Mouse (Mus musculus): ENCODE data around the gene Stoml3. TPM values are rescaled to one million over a fixed set of nuclear protein-coding genes. Genes with fewer than 3 reads are reported as not detected.

Stoml3 gene
- polyA plus RNA-seq, 1 experiment from 2014 or later: not detected

DNA sequence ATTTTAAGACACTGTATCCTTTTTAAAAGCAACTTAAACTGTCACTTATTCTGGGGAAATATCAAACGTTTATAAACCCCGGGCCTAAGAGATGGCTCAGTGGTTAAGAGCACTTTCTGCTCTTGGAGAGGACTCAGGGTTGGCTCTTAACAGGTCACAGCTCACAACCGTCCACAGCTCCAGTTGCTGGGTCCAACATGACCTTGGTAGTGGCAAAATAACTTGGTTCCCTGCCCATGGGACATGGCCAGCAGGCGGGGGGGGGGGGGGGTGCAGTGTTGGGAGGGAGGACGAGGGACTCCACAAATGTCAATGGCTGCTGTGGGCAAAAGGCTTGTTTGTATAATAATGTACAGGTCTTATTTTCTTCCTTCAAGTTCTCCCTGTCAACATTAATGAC, 21.1 kb upstream of the Stoml3 start:
- WGBS: 85% methylated on average over 5 of the region's 5 CpGs
- no peaks in the 10 kb centered on the region for H3K9me3 ChIP-seq (replicated peaks; ENCODE audit: control insufficient read depth, low read length)
- H3K27ac ChIP-seq (ENCODE audit: low read depth, low read length): no peak overlapping the region

DNA sequence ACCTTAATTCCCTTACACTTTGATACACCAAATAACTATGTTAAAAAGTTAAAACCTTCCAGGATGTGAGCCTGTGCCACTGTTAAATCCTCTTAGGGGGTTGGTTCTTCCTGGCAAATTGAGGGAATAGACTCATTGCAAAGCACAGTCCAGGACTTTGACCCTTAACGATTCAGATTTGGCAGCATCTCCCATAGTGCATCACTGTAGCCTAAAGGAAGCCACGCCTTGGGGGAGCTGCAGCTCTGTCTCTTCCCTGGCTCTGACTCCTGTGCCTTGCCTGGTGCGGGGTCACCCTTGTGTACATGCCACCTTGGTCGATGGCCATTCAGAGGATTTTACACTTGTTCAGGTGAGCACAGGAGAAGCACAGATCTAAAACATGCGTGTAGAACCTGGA, 18.8 kb upstream of the Stoml3 start:
- Histone ChIP-seq H3K4me1 (ENCODE audit: control insufficient read depth, insufficient read depth, low read length) (peaks cover 20% of the 10 kb centered on the region), H3K27me3 (replicated peaks; ENCODE audit: control insufficient read depth, insufficient read depth, low read length) (no peaks in the 10 kb centered on the region), H3K4me3 (ENCODE audit: low read depth, low read length) (no peak overlapping the region), H3K9ac (ENCODE audit: low read length) (no peak overlapping the region), H3K27ac (ENCODE audit: low read depth, low read length) (no peak overlapping the region), H3K36me3 (ENCODE audit: control insufficient read depth, insufficient read depth, low read length) (peaks cover 49% of the 10 kb centered on the region), H3K9me3 (replicated peaks; ENCODE audit: control insufficient read depth, low read length) (no peaks in the 10 kb centered on the region), H3K4me2 (ENCODE audit: low read length) (no peak overlapping the region)
- ATAC-seq (no peak), DNase-seq (ENCODE audit: low spot score) (no peak)
- WGBS: 87% methylated on average over 5 of the region's 5 CpGs

More for the DNA sequence above, 21.1 kb upstream of the Stoml3 start:
- no peak overlapping the region for H3K9ac ChIP-seq (ENCODE audit: low read length)
- no peak for ATAC-seq
- DNase-seq (ENCODE audit: low spot score): no peak
- H3K4me2 ChIP-seq (ENCODE audit: low read length): no peak overlapping the region
- H3K36me3 ChIP-seq (ENCODE audit: control insufficient read depth, insufficient read depth, low read length): peaks cover 26% of the 10 kb centered on the region
- peaks cover 22% of the 10 kb centered on the region for H3K4me1 ChIP-seq (ENCODE audit: control insufficient read depth, insufficient read depth, low read length)
- H3K27me3 ChIP-seq (replicated peaks; ENCODE audit: control insufficient read depth, insufficient read depth, low read length): no peaks in the 10 kb centered on the region
- H3K4me3 ChIP-seq (ENCODE audit: low read depth, low read length): no peak overlapping the region

DNA sequence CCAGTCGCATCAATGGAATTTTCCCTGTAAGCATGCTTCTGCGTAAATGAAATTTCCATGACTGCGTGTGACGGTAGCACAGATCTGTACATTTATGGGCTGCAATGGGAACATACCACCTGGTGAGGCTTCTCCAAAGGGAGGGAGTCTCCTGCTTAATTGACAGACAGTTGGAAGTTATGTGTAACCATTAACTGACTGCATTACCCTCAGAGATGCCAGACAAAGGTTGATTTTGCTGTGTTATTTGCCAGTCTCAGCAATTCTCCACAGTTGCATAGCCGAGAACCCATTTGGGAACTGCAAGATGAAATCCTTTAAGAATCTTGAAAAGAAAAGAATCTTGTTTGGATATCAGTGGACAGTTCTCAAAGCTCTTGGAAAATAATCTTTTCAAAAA, 16.4 kb upstream of the Stoml3 start:
- no peaks in the 10 kb centered on the region for H3K9me3 ChIP-seq (replicated peaks; ENCODE audit: control insufficient read depth, low read length)
- no peak overlapping the region for H3K4me3 ChIP-seq (ENCODE audit: low read depth, low read length)
- no peaks in the 10 kb centered on the region for H3K27me3 ChIP-seq (replicated peaks; ENCODE audit: control insufficient read depth, insufficient read depth, low read length)
- no peak overlapping the region for H3K27ac ChIP-seq (ENCODE audit: low read depth, low read length)
- no peak overlapping the region for H3K4me2 ChIP-seq (ENCODE audit: low read length)
- ATAC-seq: no peak
- H3K36me3 ChIP-seq (ENCODE audit: control insufficient read depth, insufficient read depth, low read length): peaks cover 71% of the 10 kb centered on the region
- DNase-seq (ENCODE audit: low spot score): no peak
- 97% methylated on average over 5 of the region's 5 CpGs for WGBS
- H3K9ac ChIP-seq (ENCODE audit: low read length): no peak overlapping the region
- H3K4me1 ChIP-seq (ENCODE audit: control insufficient read depth, insufficient read depth, low read length): peaks cover 2% of the 10 kb centered on the region; the same call in 1 of the 2 replicates

DNA sequence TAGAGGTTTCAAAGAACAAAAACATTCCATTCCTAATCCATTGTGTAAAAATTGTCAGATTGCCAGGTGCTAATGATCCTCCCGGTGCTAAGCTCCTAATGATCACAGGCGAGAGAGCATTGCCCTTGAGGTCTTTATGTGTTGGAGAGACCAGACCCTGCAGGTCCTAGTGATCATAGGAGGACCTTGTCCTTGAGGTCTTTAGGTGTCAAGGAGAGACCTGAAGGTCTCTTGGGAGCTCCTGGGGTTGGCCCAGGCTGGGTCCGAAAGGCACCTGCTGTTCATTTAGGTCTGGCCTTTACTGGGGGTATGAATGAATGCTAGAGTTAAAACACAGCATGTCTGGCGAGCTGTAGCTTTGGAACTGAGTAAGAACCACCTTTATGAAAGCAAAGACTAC, 14.3 kb upstream of the Stoml3 start:
- no peak overlapping the region for H3K27ac ChIP-seq (ENCODE audit: low read depth, low read length)
- no peaks in the 10 kb centered on the region for H3K9me3 ChIP-seq (replicated peaks; ENCODE audit: control insufficient read depth, low read length)
- no peak overlapping the region for H3K4me3 ChIP-seq (ENCODE audit: low read depth, low read length)
- H3K36me3 ChIP-seq (ENCODE audit: control insufficient read depth, insufficient read depth, low read length): peaks cover 92% of the 10 kb centered on the region
- WGBS: 56% methylated on average over 4 of the region's 4 CpGs
- DNase-seq (ENCODE audit: low spot score): no peak
- H3K9ac ChIP-seq (ENCODE audit: low read length): no peak overlapping the region
- no peak overlapping the region for H3K4me2 ChIP-seq (ENCODE audit: low read length)
- no peaks in the 10 kb centered on the region for H3K4me1 ChIP-seq (ENCODE audit: control insufficient read depth, insufficient read depth, low read length)
- no peak for ATAC-seq
- no peaks in the 10 kb centered on the region for H3K27me3 ChIP-seq (replicated peaks; ENCODE audit: control insufficient read depth, insufficient read depth, low read length)

DNA sequence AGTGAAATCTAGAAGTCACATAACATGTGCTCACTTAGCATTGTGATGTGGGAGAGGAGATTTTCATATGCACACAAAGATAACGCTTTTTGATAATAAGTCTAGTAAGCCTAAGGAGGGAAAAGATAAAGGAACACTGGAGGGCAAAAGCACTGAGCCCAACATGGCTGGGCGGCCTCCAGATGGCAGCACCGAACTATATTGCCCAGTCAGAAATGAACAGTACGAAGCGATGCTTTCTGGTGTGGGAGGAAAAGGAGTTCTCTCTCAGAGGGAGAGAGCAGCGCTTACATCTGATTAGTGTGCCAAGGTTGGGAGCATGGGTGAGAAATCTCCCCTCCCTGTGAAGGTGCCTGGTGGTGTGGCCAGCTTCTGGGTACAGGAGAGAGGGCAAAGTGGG, 12.6 kb upstream of the Stoml3 start:
- no peaks in the 10 kb centered on the region for H3K9me3 ChIP-seq (replicated peaks; ENCODE audit: control insufficient read depth, low read length)
- peak; percentile 65; the same call in 1 of the 2 replicates for ATAC-seq

DNA sequence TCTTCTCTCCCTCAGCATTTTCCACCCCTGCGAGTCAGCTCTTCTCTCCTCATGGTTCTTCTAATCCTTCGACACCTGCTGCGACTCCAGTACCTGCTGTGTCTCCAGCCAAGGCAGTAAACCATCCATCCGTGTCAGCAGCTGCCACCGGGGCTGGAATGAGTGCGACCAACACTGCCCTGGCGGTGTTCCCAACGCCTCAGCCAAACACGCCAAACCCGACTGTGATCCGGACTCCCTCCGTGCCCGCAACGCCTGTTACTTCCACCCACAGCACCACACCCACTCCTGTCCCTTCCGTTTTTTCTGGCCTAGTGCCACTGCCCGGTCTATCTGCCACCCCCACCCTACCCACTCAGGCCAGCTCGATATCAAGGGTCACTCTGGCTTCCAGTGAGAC, 11.0 kb upstream of the Stoml3 start:
- no peaks in the 10 kb centered on the region for H3K9me3 ChIP-seq (replicated peaks; ENCODE audit: control insufficient read depth, low read length)
- ATAC-seq (no peak), DNase-seq (ENCODE audit: low spot score) (no peak)
- H3K9ac ChIP-seq (ENCODE audit: low read length): no peak overlapping the region
- no peak overlapping the region for H3K27ac ChIP-seq (ENCODE audit: low read depth, low read length)
- WGBS: 90% methylated on average over 17 of the region's 17 CpGs
- no peak overlapping the region for H3K4me2 ChIP-seq (ENCODE audit: low read length)
- no peaks in the 10 kb centered on the region for H3K4me1 ChIP-seq (ENCODE audit: control insufficient read depth, insufficient read depth, low read length)
- H3K4me3 ChIP-seq (ENCODE audit: low read depth, low read length): no peak overlapping the region
- H3K27me3 ChIP-seq (replicated peaks; ENCODE audit: control insufficient read depth, insufficient read depth, low read length): no peaks in the 10 kb centered on the region
- H3K36me3 ChIP-seq (ENCODE audit: control insufficient read depth, insufficient read depth, low read length): peaks cover 93% of the 10 kb centered on the region

More for the DNA sequence above, 12.6 kb upstream of the Stoml3 start:
- Histone ChIP-seq H3K4me3 (ENCODE audit: low read depth, low read length) (no peak overlapping the region), H3K27ac (ENCODE audit: low read depth, low read length) (no peak overlapping the region), H3K36me3 (ENCODE audit: control insufficient read depth, insufficient read depth, low read length) (peaks cover 95% of the 10 kb centered on the region), H3K27me3 (replicated peaks; ENCODE audit: control insufficient read depth, insufficient read depth, low read length) (no peaks in the 10 kb centered on the region), H3K4me1 (ENCODE audit: control insufficient read depth, insufficient read depth, low read length) (no peaks in the 10 kb centered on the region), H3K9ac (ENCODE audit: low read length) (no peak overlapping the region), H3K4me2 (ENCODE audit: low read length) (no peak overlapping the region)
- peak; percentile 68 for DNase-seq (ENCODE audit: low spot score)
- WGBS: 61% methylated on average over 6 of the region's 6 CpGs

DNA sequence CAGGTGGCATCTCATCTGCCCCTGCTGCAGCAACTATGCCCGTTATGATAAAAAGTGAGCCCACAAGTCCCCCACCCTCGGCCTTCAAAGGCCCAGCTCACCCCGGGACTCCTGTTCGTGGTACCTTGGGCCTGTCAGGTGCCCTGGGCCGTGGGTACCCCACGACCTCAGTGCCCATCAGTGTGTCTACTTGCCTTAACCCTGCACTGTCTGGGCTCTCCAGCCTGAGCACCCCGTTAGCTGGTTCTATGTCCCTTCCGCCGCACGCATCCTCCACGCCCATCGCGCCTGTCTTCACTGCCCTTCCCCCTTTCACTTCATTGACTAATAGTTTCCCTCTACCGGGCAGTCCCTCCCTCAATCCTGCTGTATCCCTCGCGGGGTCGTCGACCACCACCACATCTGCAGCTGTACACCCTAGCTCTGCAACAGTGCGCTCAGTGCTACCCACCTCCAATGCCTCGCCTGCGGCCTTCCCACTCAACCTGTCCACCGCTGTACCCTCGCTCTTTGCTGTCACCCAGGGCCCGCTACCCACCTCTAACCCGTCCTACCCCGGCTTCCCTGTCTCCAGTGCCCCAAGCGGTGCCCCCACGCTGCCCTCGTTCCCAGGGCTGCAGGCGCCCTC, 9.9 kb upstream of the Stoml3 start:
- no peaks in the 10 kb centered on the region for H3K4me1 ChIP-seq (ENCODE audit: control insufficient read depth, insufficient read depth, low read length)
- H3K27me3 ChIP-seq (replicated peaks; ENCODE audit: control insufficient read depth, insufficient read depth, low read length): no peaks in the 10 kb centered on the region
- WGBS: 97% methylated on average over 30 of the region's 30 CpGs
- no peaks in the 10 kb centered on the region for H3K9me3 ChIP-seq (replicated peaks; ENCODE audit: control insufficient read depth, low read length)
- ATAC-seq: no peak; the same call in 1 of the 2 replicates
- H3K36me3 ChIP-seq (ENCODE audit: control insufficient read depth, insufficient read depth, low read length): peaks cover 88% of the 10 kb centered on the region
- DNase-seq (ENCODE audit: low spot score): no peak
- no peak overlapping the region for H3K4me2 ChIP-seq (ENCODE audit: low read length)
- H3K4me3 ChIP-seq (ENCODE audit: low read depth, low read length): no peak overlapping the region
- no peak overlapping the region for H3K9ac ChIP-seq (ENCODE audit: low read length)
- H3K27ac ChIP-seq (ENCODE audit: low read depth, low read length): no peak overlapping the region

DNA sequence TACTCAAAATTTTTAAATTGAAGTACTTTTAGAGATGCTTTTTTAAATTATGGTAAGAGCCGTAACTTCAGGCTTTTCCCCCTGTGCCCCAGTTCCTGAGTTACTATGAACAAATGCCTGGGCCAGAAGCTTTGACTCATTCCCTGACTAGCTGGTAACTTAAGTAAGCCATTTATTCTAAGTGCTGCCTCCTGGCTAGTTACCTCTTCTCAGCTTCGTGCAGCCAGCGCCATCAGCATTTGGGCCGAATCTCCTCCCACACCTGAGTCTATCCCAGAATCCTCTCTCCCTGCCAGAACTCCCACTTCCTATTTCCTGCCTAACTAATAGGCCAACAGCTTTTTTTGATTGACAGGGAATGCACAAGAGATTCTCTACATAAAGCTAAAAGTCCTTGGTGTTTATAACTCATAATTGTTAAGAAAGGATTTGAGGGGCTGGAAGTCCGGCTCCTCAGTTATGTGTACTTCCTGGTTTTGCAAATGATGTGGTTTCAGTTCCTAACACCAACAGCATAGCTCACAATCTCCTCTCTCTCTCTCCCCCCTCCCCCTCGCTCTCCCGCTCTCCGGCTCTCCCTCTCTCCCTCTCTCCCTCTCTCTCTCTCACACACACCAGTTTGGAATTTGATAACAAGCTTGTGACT, 4.9 kb upstream of the Stoml3 start:
- H3K27me3 ChIP-seq (replicated peaks; ENCODE audit: control insufficient read depth, insufficient read depth, low read length): no peaks in the 10 kb centered on the region
- H3K4me1 ChIP-seq (ENCODE audit: control insufficient read depth, insufficient read depth, low read length): no peaks in the 10 kb centered on the region
- WGBS: 89% methylated on average over 8 of the region's 8 CpGs
- no peak overlapping the region for H3K27ac ChIP-seq (ENCODE audit: low read depth, low read length)
- H3K36me3 ChIP-seq (ENCODE audit: control insufficient read depth, insufficient read depth, low read length): peaks cover 43% of the 10 kb centered on the region
- H3K9ac ChIP-seq (ENCODE audit: low read length): no peak overlapping the region
- no peak overlapping the region for H3K4me3 ChIP-seq (ENCODE audit: low read depth, low read length)
- H3K9me3 ChIP-seq (replicated peaks; ENCODE audit: control insufficient read depth, low read length): no peaks in the 10 kb centered on the region
- DNase-seq (ENCODE audit: low spot score) (no peak), ATAC-seq (no peak)
- H3K4me2 ChIP-seq (ENCODE audit: low read length): no peak overlapping the region

DNA sequence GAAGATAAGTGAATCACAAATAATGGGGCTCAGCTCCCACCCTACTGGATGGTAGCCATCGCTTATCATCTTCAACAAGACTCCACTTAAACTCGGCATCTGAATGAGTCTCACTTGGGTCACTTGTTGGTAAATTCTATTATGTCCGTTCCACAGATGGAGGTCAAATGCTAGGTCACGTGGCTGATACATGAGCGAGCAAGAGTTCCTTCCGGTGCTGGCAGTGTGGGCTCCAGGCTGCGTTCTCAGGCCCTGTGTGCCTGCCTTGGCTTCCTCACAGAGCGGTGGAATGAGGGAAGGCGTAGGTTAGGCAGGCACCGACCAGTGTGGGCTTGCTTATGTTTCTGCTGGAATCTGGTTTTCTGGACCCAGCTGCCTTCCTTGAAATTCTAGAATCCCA, 1.9 kb upstream of the Stoml3 start:
- Histone ChIP-seq H3K27me3 (replicated peaks; ENCODE audit: control insufficient read depth, insufficient read depth, low read length) (no peaks in the 10 kb centered on the region), H3K9ac (ENCODE audit: low read length) (no peak overlapping the region)
- 89% methylated on average over 10 of the region's 10 CpGs for WGBS

More for the DNA sequence above, 1.9 kb upstream of the Stoml3 start:
- Histone ChIP-seq H3K9me3 (replicated peaks; ENCODE audit: control insufficient read depth, low read length) (no peaks in the 10 kb centered on the region), H3K4me3 (ENCODE audit: low read depth, low read length) (no peak overlapping the region), H3K4me1 (ENCODE audit: control insufficient read depth, insufficient read depth, low read length) (no peaks in the 10 kb centered on the region), H3K4me2 (ENCODE audit: low read length) (no peak overlapping the region), H3K27ac (ENCODE audit: low read depth, low read length) (no peak overlapping the region), H3K36me3 (ENCODE audit: control insufficient read depth, insufficient read depth, low read length) (peaks cover 15% of the 10 kb centered on the region)
- ATAC-seq (no peak), DNase-seq (ENCODE audit: low spot score) (no peak)
